Mouse (Mus musculus): ENCODE data around the gene Syngap1. TPM values are rescaled to one million over a fixed set of nuclear protein-coding genes. Genes with fewer than 3 reads are reported as not detected.
A peak's percentile ranks its signal among the peaks of the same experiment; 100 is the strongest.
"Not testable (repeated sequence)": the region's sequence is repeated elsewhere in the genome, so short reads cannot be mapped to it uniquely, and the experiment has no call there.

Syngap1 gene
- total RNA-seq, 2 experiments from 2014 or later = 348 to 362 TPM

- DNase-seq (ENCODE audit: low spot score in 2 of 2) = no peak
Measured at GRCm38 (mm10) chr17:26953201-26953600, 12.1 kb downstream of the Syngap1 start.

- DNase-seq (ENCODE audit: low spot score in 2 of 2) = no peak
Measured at GRCm38 (mm10) chr17:26953726-26954125, 12.7 kb downstream of the Syngap1 start.

- no peak for DNase-seq (ENCODE audit: low spot score in 2 of 2)
Measured at GRCm38 (mm10) chr17:26956309-26956708, 15.3 kb downstream of the Syngap1 start.

- no peak for DNase-seq (ENCODE audit: low spot score in 2 of 2)
Measured at GRCm38 (mm10) chr17:26956895-26957294, 15.8 kb downstream of the Syngap1 start.

GRCm38 (mm10) chr17:26957872-26958271, 16.8 kb downstream of the Syngap1 start:
- no peak for DNase-seq (ENCODE audit: low spot score in 2 of 2)

- no peak for DNase-seq (ENCODE audit: low spot score in 2 of 2)
Measured at GRCm38 (mm10) chr17:26958880-26959279, 17.8 kb downstream of the Syngap1 start.

GRCm38 (mm10) chr17:26959815-26960214, 18.8 kb downstream of the Syngap1 start:
- no peak for DNase-seq (ENCODE audit: low spot score in 2 of 2)

GRCm38 (mm10) chr17:26961572-26962240, 20.7 kb downstream of the Syngap1 start:
- DNase-seq (ENCODE audit: low spot score in 2 of 2) = no peak

GRCm38 (mm10) chr17:26966993-26967392, 25.9 kb downstream of the Syngap1 start:
- DNase-seq (ENCODE audit: low spot score in 2 of 2) = peak in 1 of 2 experiments; percentile 71

- DNase-seq (ENCODE audit: low spot score in 2 of 2) = no peak
Measured at GRCm38 (mm10) chr17:26967477-26967876, 26.4 kb downstream of the Syngap1 start.

GRCm38 (mm10) chr17:26968200-26968611, 27.2 kb downstream of the Syngap1 start:
- peak in 1 of 2 experiments; percentile 64 for DNase-seq (ENCODE audit: low spot score in 2 of 2)

GRCm38 (mm10) chr17:26969257-26969656, 28.2 kb downstream of the Syngap1 start:
- no peak for DNase-seq (ENCODE audit: low spot score in 2 of 2)

GRCm38 (mm10) chr17:26970221-26970620, 29.2 kb downstream of the Syngap1 start:
- no peak for DNase-seq (ENCODE audit: low spot score in 2 of 2)

- no peak for DNase-seq (ENCODE audit: low spot score in 2 of 2)
Measured at GRCm38 (mm10) chr17:26971247-26971905, 30.3 kb downstream of the Syngap1 start.

GRCm38 (mm10) chr17:26972107-26972506, 31.1 kb downstream of the Syngap1 start:
- DNase-seq (ENCODE audit: low spot score in 2 of 2) = no peak

GRCm38 (mm10) chr17:26972703-26973574, 31.9 kb downstream of the Syngap1 start, which contains the start of gene Zbtb9:
Zbtb9 (plus strand) TSS chr17:26973167.
- DNase-seq (ENCODE audit: low spot score in 2 of 2) = peak; percentile 94 to 97

GRCm38 (mm10) chr17:26974547-26974946, 33.5 kb downstream of the Syngap1 start:
- no peak for DNase-seq (ENCODE audit: low spot score in 2 of 2)

- no peak for DNase-seq (ENCODE audit: low spot score in 2 of 2)
Measured at GRCm38 (mm10) chr17:26975415-26975814, 34.4 kb downstream of the Syngap1 start.

GRCm38 (mm10) chr17:26977354-26977753, 36.3 kb downstream of the Syngap1 start:
- not testable (repeated sequence) for DNase-seq (ENCODE audit: low spot score in 2 of 2)

- no peak for DNase-seq (ENCODE audit: low spot score in 2 of 2)
Measured at GRCm38 (mm10) chr17:26979426-26979825, 38.4 kb downstream of the Syngap1 start.

GRCm38 (mm10) chr17:26981050-26981449, 40.0 kb downstream of the Syngap1 start:
- no peak for DNase-seq (ENCODE audit: low spot score in 2 of 2)

GRCm38 (mm10) chr17:26983382-26983781, 42.3 kb downstream of the Syngap1 start:
- no peak for DNase-seq (ENCODE audit: low spot score in 2 of 2)

Measured in left cerebral cortex, adult 18-20 months (tissue).